12 mouse cellular contexts compared by ENCODE assay signal in the genomic region with DNA sequence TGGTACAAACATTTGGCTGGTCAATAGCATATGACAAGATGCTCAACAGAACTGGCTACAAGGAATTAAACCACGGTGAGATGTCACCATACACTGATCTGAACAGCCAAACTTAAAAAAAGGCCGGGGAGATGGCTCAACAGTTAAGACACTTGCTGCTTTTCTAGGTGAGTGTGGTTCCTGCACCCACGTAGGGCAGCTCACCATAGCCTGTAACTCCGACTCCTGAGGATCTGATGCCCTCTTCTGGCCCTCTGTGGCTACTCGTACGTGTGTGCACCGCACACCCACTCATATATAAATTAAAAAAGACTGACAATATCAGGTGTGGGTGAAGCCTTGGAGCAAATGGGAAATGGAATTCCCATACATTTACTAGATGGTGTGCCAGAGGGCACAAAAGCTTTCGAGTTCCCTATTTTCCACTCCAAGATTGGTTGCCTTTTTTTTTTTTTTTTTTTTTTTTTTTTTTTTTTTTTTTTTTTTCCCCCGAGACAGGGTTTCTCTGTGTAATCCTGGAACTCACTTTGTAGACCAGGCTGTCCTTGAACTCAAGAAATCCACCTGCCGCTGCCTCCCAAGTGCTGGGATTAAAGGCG. TPM values are rescaled to one million over a fixed set of nuclear protein-coding genes. Genes with fewer than 3 reads are reported as not detected.
DNase-seq lines count a peak whose midpoint lies in the region; ATAC-seq lines count a peak whose summit lies in the region.
"Had no signal": no experiment of that assay in that cellular context is flagged by ENCODE, and none has a peak within 500 bp of the region (broad histone marks: within the 10 kb centered on the region; RNA-seq: fewer than 3 reads in every experiment).

No protein-coding gene starts in this region.

- no peaks in the 10 kb centered on the region for H3K4me1 ChIP-seq in midbrain, embryonic 11.5 days (ENCODE audit: control insufficient read depth, insufficient read depth, low read length)
- no peaks in the 10 kb centered on the region for H3K4me1 ChIP-seq in midbrain, embryonic 15.5 days
- H3K4me1 ChIP-seq in liver, embryonic 11.5 days (replicated peaks; ENCODE audit: control insufficient read depth, insufficient read depth, low read length): no peaks in the 10 kb centered on the region
- H3K4me1 ChIP-seq: heart, embryonic 15.5 days had no signal

- WGBS in midbrain, embryonic 11.5 days: 78% methylated on average over 11 of the region's 11 CpGs
- WGBS in midbrain, embryonic 15.5 days: 79% methylated on average over 11 of the region's 11 CpGs
- 75% methylated on average over 11 of the region's 11 CpGs for WGBS in liver, embryonic 11.5 days

- no peak overlapping the region for H3K9ac ChIP-seq in midbrain, embryonic 11.5 days (ENCODE audit: low read length)
- H3K9ac ChIP-seq in midbrain, embryonic 15.5 days: no peak overlapping the region
- H3K9ac ChIP-seq in liver, embryonic 11.5 days (ENCODE audit: low read depth, low read length): no peak overlapping the region
- H3K9ac ChIP-seq: heart, embryonic 15.5 days; kidney, embryonic 15.5 days; limb, embryonic 12.5 days had no signal

- H3K4me2 ChIP-seq in midbrain, embryonic 11.5 days: no peak overlapping the region
- no peak overlapping the region for H3K4me2 ChIP-seq in midbrain, embryonic 15.5 days
- no peak overlapping the region for H3K4me2 ChIP-seq in liver, embryonic 11.5 days
- H3K4me2 ChIP-seq: heart, embryonic 15.5 days; kidney, embryonic 15.5 days; limb, embryonic 12.5 days had no signal

- peaks cover 14% of the 10 kb centered on the region for H3K36me3 ChIP-seq in midbrain, embryonic 11.5 days (ENCODE audit: control insufficient read depth, insufficient read depth, low read length)
- no peaks in the 10 kb centered on the region for H3K36me3 ChIP-seq in midbrain, embryonic 15.5 days (replicated peaks)
- H3K36me3 ChIP-seq in liver, embryonic 11.5 days (ENCODE audit: control insufficient read depth, insufficient read depth, low read length): peaks cover 29% of the 10 kb centered on the region

- H3K4me3 ChIP-seq in midbrain, embryonic 11.5 days (ENCODE audit: low read depth, low read length): no peak overlapping the region
- no peak overlapping the region for H3K4me3 ChIP-seq in midbrain, embryonic 15.5 days
- no peak overlapping the region for H3K4me3 ChIP-seq in liver, embryonic 11.5 days (ENCODE audit: low read depth, low read length)
- H3K4me3 ChIP-seq: heart, embryonic 15.5 days; kidney, embryonic 15.5 days; limb, embryonic 12.5 days had no signal

- ATAC-seq in CD4-positive, CD25-positive, alpha-beta regulatory T cell, adult 4 months: no peak
- ATAC-seq in midbrain, embryonic 11.5 days (ENCODE audit: low FRiP score): no peak
- no peak for ATAC-seq in midbrain, embryonic 15.5 days (replicated peaks)
- 0 out of 2 replicates have a peak, but pooled peaks have one; percentile 34 for ATAC-seq in liver, embryonic 11.5 days (replicated peaks; ENCODE audit: low FRiP score)

- H3K9me3 ChIP-seq in midbrain, embryonic 11.5 days (ENCODE audit: control insufficient read depth, low read length): no peaks in the 10 kb centered on the region
- H3K9me3 ChIP-seq in midbrain, embryonic 15.5 days: no peaks in the 10 kb centered on the region
- H3K9me3 ChIP-seq in liver, embryonic 11.5 days (ENCODE audit: control insufficient read depth, low read length): no peaks in the 10 kb centered on the region
- H3K9me3 ChIP-seq: heart, embryonic 15.5 days; kidney, embryonic 15.5 days; limb, embryonic 12.5 days had no signal

- no peaks in the 10 kb centered on the region for H3K27me3 ChIP-seq in midbrain, embryonic 11.5 days (ENCODE audit: control insufficient read depth, insufficient read depth, low read length)
- no peaks in the 10 kb centered on the region for H3K27me3 ChIP-seq in midbrain, embryonic 15.5 days (replicated peaks)
- H3K27me3 ChIP-seq in liver, embryonic 11.5 days (replicated peaks; ENCODE audit: control insufficient read depth, insufficient read depth, low read length): no peaks in the 10 kb centered on the region
- H3K27me3 ChIP-seq: heart, embryonic 15.5 days; kidney, embryonic 15.5 days; limb, embryonic 12.5 days had no signal

- peak; percentile 30 for DNase-seq in CD4-positive, CD25-positive, alpha-beta regulatory T cell, adult 2 months (ENCODE audit: low read depth, low spot score)
- peak; percentile 60 for DNase-seq in midbrain, embryonic 11.5 days (ENCODE audit: low spot score, missing footprints)
- no peak for DNase-seq in liver, embryonic 11.5 days (ENCODE audit: low spot score)
- DNase-seq in naive thymus-derived CD4-positive, alpha-beta T cell, adult 2 months (ENCODE audit: low read depth): peak; percentile 4
- no peak for DNase-seq in spleen, postnatal 4 days (ENCODE audit: low spot score in 2 of 2)
- DNase-seq in cerebellum, adult 11 months: no peak
- DNase-seq: adrenal gland, adult 2 months had no signal

- no peak overlapping the region for H3K27ac ChIP-seq in midbrain, embryonic 11.5 days (ENCODE audit: low read depth, low read length)
- H3K27ac ChIP-seq in midbrain, embryonic 15.5 days: no peak overlapping the region
- no peak overlapping the region for H3K27ac ChIP-seq in liver, embryonic 11.5 days (ENCODE audit: low read depth, low read length)
- H3K27ac ChIP-seq: heart, embryonic 15.5 days; kidney, embryonic 15.5 days; limb, embryonic 12.5 days had no signal

RNA-seq across cellular contexts. Expression of gene Ucma, which starts 13.0 kb away (rescaled TPM):
- not detected for polyA plus RNA-seq in CD4-positive, CD25-positive, alpha-beta regulatory T cell, adult 4 months (2017; shearing (Covaris generic))
- polyA plus RNA-seq in midbrain, embryonic 11.5 days (2014; fragmentation: Nextera tagmentation; extraction: Ambion mirVana): not detected in 2 replicates
- polyA plus RNA-seq in midbrain, embryonic 15.5 days (2015; fragmentation: Nextera tagmentation; extraction: Ambion mirVana): 0.56 and 0.57 TPM in 2 replicates
- not detected in 2 replicates for polyA plus RNA-seq in liver, embryonic 11.5 days (2014; fragmentation: Nextera tagmentation; extraction: Ambion mirVana)
- polyA plus RNA-seq: adrenal gland, adult 2 months; kidney, embryonic 15.5 days; limb, embryonic 12.5 days had no signal

RNA-seq across cellular contexts. Expression of gene Mcm10, which starts 23.7 kb away (rescaled TPM):
- polyA plus RNA-seq in CD4-positive, CD25-positive, alpha-beta regulatory T cell, adult 4 months (2017; shearing (Covaris generic)): 1 to 10 TPM; 1.8 to 7.9 TPM
- 49.8 and 53.1 TPM in 2 replicates for polyA plus RNA-seq in midbrain, embryonic 11.5 days (2014; fragmentation: Nextera tagmentation; extraction: Ambion mirVana)
- 3.5 and 5.1 TPM in 2 replicates for polyA plus RNA-seq in midbrain, embryonic 15.5 days (2015; fragmentation: Nextera tagmentation; extraction: Ambion mirVana)
- 77.2 and 84.4 TPM in 2 replicates for polyA plus RNA-seq in liver, embryonic 11.5 days (2014; fragmentation: Nextera tagmentation; extraction: Ambion mirVana)

Comparison
In these comparisons a context has a peak if more than half of its experiments do, and no peak if none do; other contexts are left out.
1. DNase-seq: peak in CD4-positive, CD25-positive, alpha-beta regulatory T cell, adult 2 months (single experiment), midbrain, embryonic 11.5 days (single experiment) and naive thymus-derived CD4-positive, alpha-beta T cell, adult 2 months (single experiment); none in liver, embryonic 11.5 days (single experiment), spleen, postnatal 4 days (0 of 2) and cerebellum, adult 11 months (single experiment).